Mouse (Mus musculus) lung, postnatal 10 days (tissue): ENCODE data around the gene Tulp3.
"Not testable (repeated sequence)": the region's sequence is repeated elsewhere in the genome, so short reads cannot be mapped to it uniquely, and the experiment has no call there.

Experiments used
- DNase-seq: peaks from one replicate; pipeline ENCODE4 v3.0.0; 2021

The Tulp3 gene

GRCm38 (mm10) chr6:128355726-128356416 lies at the start of gene Tulp3:
TSS of gene Tulp3 (minus strand) at chr6:128355851.
- peak; percentile 98 for DNase-seq

- DNase-seq, result no peak
Measured at GRCm38 (mm10) chr6:128404708-128405107, 49.1 kb upstream of the Tulp3 start.

- peak; percentile 43 for DNase-seq
Measured at GRCm38 (mm10) chr6:128399421-128400185, 44.0 kb upstream of the Tulp3 start.

- no peak for DNase-seq
Measured at GRCm38 (mm10) chr6:128398996-128399395, 43.3 kb upstream of the Tulp3 start, which contains the start of gene Nrip2. TSS of gene Nrip2 (plus strand) at chr6:128399296.

GRCm38 (mm10) chr6:128397574-128398261 lies 42.1 kb upstream of the Tulp3 start:
- peak; percentile 19 for DNase-seq

GRCm38 (mm10) chr6:128390683-128391082 lies 35.0 kb upstream of the Tulp3 start:
- no peak for DNase-seq

GRCm38 (mm10) chr6:128389185-128389584 lies 33.5 kb upstream of the Tulp3 start:
- DNase-seq, result no peak

- no peak for DNase-seq
Measured at GRCm38 (mm10) chr6:128385026-128385425, 29.4 kb upstream of the Tulp3 start.

- DNase-seq, result no peak
Measured at GRCm38 (mm10) chr6:128383752-128384151, 28.1 kb upstream of the Tulp3 start.

GRCm38 (mm10) chr6:128381254-128381653 lies 25.6 kb upstream of the Tulp3 start:
- DNase-seq, result no peak

- DNase-seq, result not testable (repeated sequence)
Measured at GRCm38 (mm10) chr6:128380594-128381167, 25.0 kb upstream of the Tulp3 start.

- no peak for DNase-seq
Measured at GRCm38 (mm10) chr6:128379636-128380035, 24.0 kb upstream of the Tulp3 start.

- no peak for DNase-seq
Measured at GRCm38 (mm10) chr6:128376371-128377085, 20.9 kb upstream of the Tulp3 start.

- peak; percentile 71 for DNase-seq
Measured at GRCm38 (mm10) chr6:128375192-128375591, 19.5 kb upstream of the Tulp3 start, which contains the start of the genes Tex52 and Gm44596. TSS of gene Tex52 (plus strand) at chr6:128375456. TSS of gene Gm44596 (plus strand) at chr6:128375503.

GRCm38 (mm10) chr6:128370040-128370439 lies 14.4 kb upstream of the Tulp3 start:
- DNase-seq, result no peak

GRCm38 (mm10) chr6:128366466-128366865 lies 10.8 kb upstream of the Tulp3 start:
- no peak for DNase-seq

GRCm38 (mm10) chr6:128364721-128365120 lies 9.1 kb upstream of the Tulp3 start:
- DNase-seq, result no peak

- DNase-seq, result peak; percentile 15
Measured at GRCm38 (mm10) chr6:128363007-128363825, 7.6 kb upstream of the Tulp3 start.

GRCm38 (mm10) chr6:128362381-128363006 lies 6.8 kb upstream of the Tulp3 start, which contains the start of the genes Rhno1 and Foxm1:
TSS of gene Rhno1 (minus strand) at chr6:128362911.
TSS of gene Foxm1 (plus strand) at chr6:128362967.
- peak; percentile 86 for DNase-seq

GRCm38 (mm10) chr6:128361901-128362300 lies 6.2 kb upstream of the Tulp3 start:
- no peak for DNase-seq

GRCm38 (mm10) chr6:128358999-128359398 lies 3.3 kb upstream of the Tulp3 start:
- DNase-seq, result peak; percentile 71
